Mouse (Mus musculus) MEL (cell line): Measurements from ENCODE around the gene Krtcap3. TPM values are rescaled to one million over a fixed set of nuclear protein-coding genes. Genes with fewer than 3 reads are reported as not detected.

Experiments
- DNase-seq: peaks from one replicate; pipeline ENCODE4 v3.0.0; 2011; ENCODE audit warnings: low read depth, low spot score
- H3K27ac ChIP-seq: 2 replicates; pipeline ENCODE4 v1.5.1; 2012; ENCODE audit warnings: low read depth, mild to moderate bottlenecking, control low read depth, low read length, moderate library complexity; ENCODE audit not compliant: control insufficient read depth
- H3K27me3 ChIP-seq, 2 experiments: fragments of 150-350 bp in 1 of 2; sonication (generic) in 1 of 2; 2 replicates each; pipeline ENCODE4 v1.6.1; 2012; ENCODE audit warnings: low read length in 2 of 2, mild to moderate bottlenecking in 2 of 2, improper control_type of control experiment in 1 of 2, moderate library complexity in 1 of 2; ENCODE audit not compliant: insufficient read depth in 2 of 2, control insufficient read depth in 1 of 2
- H3K36me3 ChIP-seq, 2 experiments: 2 replicates each; pipeline ENCODE4 v1.6.1; 2012 to 2014; ENCODE audit warnings: low read length in 2 of 2, improper control_type of control experiment in 1 of 2, inconsistent platforms in 1 of 2, mild to moderate bottlenecking in 1 of 2; ENCODE audit not compliant: insufficient read depth in 2 of 2, control insufficient read depth in 1 of 2
- H3K4me1 ChIP-seq, 2 experiments: fragments of 150-350 bp in 1 of 2; sonication (generic) in 1 of 2; 2 replicates each; pipeline ENCODE4 v1.6.1; 2012; ENCODE audit warnings: low read length in 2 of 2, improper control_type of control experiment in 1 of 2, mild to moderate bottlenecking in 1 of 2; ENCODE audit not compliant: insufficient read depth in 2 of 2, control insufficient read depth in 1 of 2
- H3K4me3 ChIP-seq, 2 experiments: fragments of 150-350 bp in 1 of 2; sonication (generic) in 1 of 2; 2 replicates each; pipeline ENCODE4 v1.5.1; 2012; ENCODE audit warnings: low read depth in 2 of 2, low read length in 2 of 2, mild to moderate bottlenecking in 2 of 2, moderate library complexity in 2 of 2, control low read depth in 1 of 2, improper control_type of control experiment in 1 of 2; ENCODE audit not compliant: control insufficient read depth in 1 of 2, insufficient read depth in 1 of 2
- H3K79me2 ChIP-seq: 2 replicates; pipeline ENCODE4 v1.6.1; 2012; ENCODE audit warnings: mild to moderate bottlenecking, low read length, moderate library complexity; ENCODE audit not compliant: control insufficient read depth, poor library complexity, insufficient read depth
- H3K9ac ChIP-seq: 2 replicates; pipeline ENCODE4 v1.6.1; 2012; ENCODE audit warnings: low read depth, mild to moderate bottlenecking, control low read depth, low read length, moderate library complexity; ENCODE audit not compliant: control insufficient read depth, poor library complexity, severe bottlenecking
- H3K9me3 ChIP-seq: fragments of 150-350 bp; sonication (generic); replicated peaks from 2 replicates; pipeline ENCODE4 v1.6.1; 2012; ENCODE audit warnings: mild to moderate bottlenecking, low read length, improper control_type of control experiment, moderate library complexity; ENCODE audit not compliant: insufficient read depth
- BHLHE40 ChIP-seq: IDR thresholded peaks from 2 replicates; pipeline ENCODE4 v1.6.1; 2012; ENCODE audit warnings: low read depth, mild to moderate bottlenecking, inconsistent platforms, low read length, improper control_type of control experiment, borderline replicate concordance
- CHD1 ChIP-seq: IDR thresholded peaks from 2 replicates; pipeline ENCODE4 v1.6.1; 2012; ENCODE audit warnings: low read depth, mild to moderate bottlenecking, inconsistent platforms, low read length, improper control_type of control experiment
- CHD2 ChIP-seq: IDR thresholded peaks from 2 replicates; pipeline ENCODE4 v1.6.1; 2011; ENCODE audit warnings: low read length, improper control_type of control experiment
- CTCF ChIP-seq, 3 experiments: IDR thresholded peaks in 2 of 3; conservative IDR thresholded peaks in 1 of 3; 2 replicates each; pipeline ENCODE4 v1.5.1; 2011 to 2012; ENCODE audit warnings: low read length in 3 of 3, low read depth in 2 of 3, mild to moderate bottlenecking in 2 of 3, improper control_type of control experiment in 1 of 3, inconsistent platforms in 1 of 3, mixed read lengths in 1 of 3, moderate library complexity in 1 of 3; ENCODE audit not compliant: control insufficient read depth in 1 of 3, insufficient read depth in 1 of 3, poor library complexity in 1 of 3, severe bottlenecking in 1 of 3
- E2F4 ChIP-seq: IDR thresholded peaks from 2 replicates; pipeline ENCODE4 v1.6.1; 2011; ENCODE audit warnings: low read depth, low read length, improper control_type of control experiment, borderline replicate concordance
- ELF1 ChIP-seq: IDR thresholded peaks from 2 replicates; pipeline ENCODE4 v1.6.1; 2014; ENCODE audit warnings: low read depth, mild to moderate bottlenecking, inconsistent platforms, low read length, improper control_type of control experiment, moderate library complexity
- EP300 ChIP-seq, 2 experiments: IDR thresholded peaks; 2 replicates each; pipeline ENCODE4 v1.6.1; 2011; ENCODE audit warnings: improper control_type of control experiment in 2 of 2, low read length in 2 of 2, low read depth in 1 of 2, mild to moderate bottlenecking in 1 of 2
- GATA1 ChIP-seq: IDR thresholded peaks from 2 replicates; pipeline ENCODE4 v1.6.1; 2011; ENCODE audit warnings: low read depth, low read length, improper control_type of control experiment
- HCFC1 ChIP-seq: IDR thresholded peaks from 2 replicates; pipeline ENCODE4 v1.6.1; 2012; ENCODE audit warnings: low read depth, mild to moderate bottlenecking, inconsistent platforms, low read length, improper control_type of control experiment, moderate library complexity
- JUND ChIP-seq: IDR thresholded peaks from 2 replicates; pipeline ENCODE4 v1.6.1; 2011; ENCODE audit warnings: low read depth, mild to moderate bottlenecking, improper control_type of control experiment, low read length
- MAFK ChIP-seq: IDR thresholded peaks from 2 replicates; pipeline ENCODE4 v1.6.1; 2011; ENCODE audit warnings: low read depth, mild to moderate bottlenecking, low read length, improper control_type of control experiment, borderline replicate concordance
- MAX ChIP-seq: IDR thresholded peaks from 2 replicates; pipeline ENCODE4 v1.6.1; 2011; ENCODE audit warnings: low read length, improper control_type of control experiment
- MAZ ChIP-seq: IDR thresholded peaks from 2 replicates; pipeline ENCODE4 v1.6.1; 2012; ENCODE audit warnings: low read depth, mild to moderate bottlenecking, inconsistent platforms, low read length, improper control_type of control experiment
- MEF2A ChIP-seq: IDR thresholded peaks from 2 replicates; pipeline ENCODE4 v1.6.1; 2014; ENCODE audit warnings: low read depth, mild to moderate bottlenecking, inconsistent platforms, low read length, improper control_type of control experiment; ENCODE audit not compliant: poor library complexity, insufficient replicate concordance, severe bottlenecking; ENCODE audit errors: extremely low read depth
- MXI1 ChIP-seq: IDR thresholded peaks from 2 replicates; pipeline ENCODE4 v1.6.1; 2011; ENCODE audit warnings: mild to moderate bottlenecking, low read depth, low read length, improper control_type of control experiment
- MYB ChIP-seq: IDR thresholded peaks from 2 replicates; pipeline ENCODE4 v1.6.1; 2011; ENCODE audit warnings: mild to moderate bottlenecking, low read depth, low read length, improper control_type of control experiment
- MYC ChIP-seq: IDR thresholded peaks from 2 replicates; pipeline ENCODE4 v1.6.1; 2011; ENCODE audit warnings: low read depth, mild to moderate bottlenecking, low read length, improper control_type of control experiment, moderate library complexity
- NELFE ChIP-seq: IDR thresholded peaks from 2 replicates; pipeline ENCODE4 v1.6.1; 2011; ENCODE audit warnings: low read depth, low read length, improper control_type of control experiment
- NRF1 ChIP-seq: IDR thresholded peaks from 2 replicates; pipeline ENCODE4 v1.6.1; 2014; ENCODE audit warnings: low read depth, mild to moderate bottlenecking, inconsistent platforms, low read length, improper control_type of control experiment, moderate library complexity; ENCODE audit not compliant: poor library complexity, insufficient read depth, severe bottlenecking
- POLR2A ChIP-seq, 2 experiments: IDR thresholded peaks; 2 replicates each; pipeline ENCODE4 v1.6.1; 2011 to 2012; ENCODE audit warnings: low read length in 2 of 2, mild to moderate bottlenecking in 2 of 2, control low read depth in 1 of 2, improper control_type of control experiment in 1 of 2, low read depth in 1 of 2, moderate library complexity in 1 of 2; ENCODE audit not compliant: control insufficient read depth in 1 of 2, insufficient read depth in 1 of 2, poor library complexity in 1 of 2
- POLR2AphosphoS5 ChIP-seq: IDR thresholded peaks from 2 replicates; pipeline ENCODE4 v1.6.1; 2012; ENCODE audit warnings: low read depth, borderline replicate concordance, mild to moderate bottlenecking, inconsistent platforms, low read length, moderate library complexity, mixed read lengths
- RAD21 ChIP-seq: IDR thresholded peaks from 2 replicates; pipeline ENCODE4 v1.6.1; 2011; ENCODE audit warnings: mild to moderate bottlenecking, low read depth, low read length, improper control_type of control experiment
- RCOR1 ChIP-seq: IDR thresholded peaks from 2 replicates; pipeline ENCODE4 v1.6.1; 2012; ENCODE audit warnings: low read depth, mild to moderate bottlenecking, inconsistent platforms, low read length, improper control_type of control experiment
- SIN3A ChIP-seq: IDR thresholded peaks from 2 replicates; pipeline ENCODE4 v1.6.1; 2012; ENCODE audit warnings: low read length, improper control_type of control experiment, inconsistent platforms
- SMC3 ChIP-seq: IDR thresholded peaks from 2 replicates; pipeline ENCODE4 v1.6.1; 2011; ENCODE audit warnings: low read depth, low read length, improper control_type of control experiment
- TAL1 ChIP-seq: IDR thresholded peaks from 2 replicates; pipeline ENCODE4 v1.6.1; 2012; ENCODE audit warnings: mild to moderate bottlenecking, inconsistent platforms, low read length, moderate library complexity, mixed read lengths
- TBP ChIP-seq: IDR thresholded peaks from 2 replicates; pipeline ENCODE4 v1.8.0; 2011; ENCODE audit warnings: low read depth, low read length, improper control_type of control experiment
- TCF12 ChIP-seq: IDR thresholded peaks from 2 replicates; pipeline ENCODE4 v1.6.1; 2014; ENCODE audit warnings: low read depth, mild to moderate bottlenecking, inconsistent platforms, low read length, improper control_type of control experiment, moderate library complexity
- UBTF ChIP-seq: IDR thresholded peaks from 2 replicates; pipeline ENCODE4 v1.6.1; 2012; ENCODE audit warnings: low read depth, mild to moderate bottlenecking, inconsistent platforms, low read length, improper control_type of control experiment, moderate library complexity, borderline replicate concordance; ENCODE audit not compliant: insufficient read depth
- USF1 ChIP-seq: IDR thresholded peaks from 2 replicates; pipeline ENCODE4 v1.6.1; 2014; ENCODE audit warnings: low read depth, mild to moderate bottlenecking, inconsistent platforms, low read length, improper control_type of control experiment, moderate library complexity
- USF2 ChIP-seq, 2 experiments: IDR thresholded peaks; 2 replicates each; pipeline ENCODE4 v1.6.1; 2011 to 2012; ENCODE audit warnings: improper control_type of control experiment in 2 of 2, low read length in 2 of 2, borderline replicate concordance in 1 of 2, inconsistent platforms in 1 of 2, low read depth in 1 of 2, mild to moderate bottlenecking in 1 of 2; ENCODE audit not compliant: insufficient read depth in 1 of 2
- ZC3H11A ChIP-seq: IDR thresholded peaks from 2 replicates; pipeline ENCODE4 v1.6.1; 2012; ENCODE audit warnings: low read depth, mild to moderate bottlenecking, inconsistent platforms, low read length, improper control_type of control experiment
- ZKSCAN1 ChIP-seq: IDR thresholded peaks from 2 replicates; pipeline ENCODE4 v1.6.1; 2012; ENCODE audit warnings: low read depth, mild to moderate bottlenecking, inconsistent platforms, low read length, improper control_type of control experiment, moderate library complexity
- ZMIZ1 ChIP-seq: IDR thresholded peaks from 2 replicates; pipeline ENCODE4 v1.6.1; 2012; ENCODE audit warnings: low read depth, mild to moderate bottlenecking, inconsistent platforms, low read length, improper control_type of control experiment, moderate library complexity
- ZNF384 ChIP-seq: IDR thresholded peaks from 2 replicates; pipeline ENCODE4 v1.6.1; 2012; ENCODE audit warnings: low read depth, mild to moderate bottlenecking, inconsistent platforms, low read length, improper control_type of control experiment
- polyA plus RNA-seq, 2 experiments: library from polyadenylated mRNA; stranded (reverse) in 1 of 2; unstranded in 1 of 2; fragments of >175 nt in 1 of 2; fragments of >200 nt in 1 of 2; gene quantifications; 2 replicates each; pipeline versions ENCODE4 v1.2.1 to v1.2.4; 2012; ENCODE audit warnings: low replicate concordance in 2 of 2, low read depth in 1 of 2; ENCODE audit not compliant: insufficient read length in 2 of 2, insufficient read depth in 1 of 2, missing spikeins in 1 of 2
- total RNA-seq: library from RNA; depleted of rRNA; stranded (reverse); fragments of 300-350 nt; gene quantifications from 2 replicates; pipeline ENCODE4 v1.2.3, GENCODE M21; 2012

Gene Krtcap3
- total and polyA plus RNA-seq, 3 experiments: 1.2 to 3.3 TPM; not detected in 1

DNA sequence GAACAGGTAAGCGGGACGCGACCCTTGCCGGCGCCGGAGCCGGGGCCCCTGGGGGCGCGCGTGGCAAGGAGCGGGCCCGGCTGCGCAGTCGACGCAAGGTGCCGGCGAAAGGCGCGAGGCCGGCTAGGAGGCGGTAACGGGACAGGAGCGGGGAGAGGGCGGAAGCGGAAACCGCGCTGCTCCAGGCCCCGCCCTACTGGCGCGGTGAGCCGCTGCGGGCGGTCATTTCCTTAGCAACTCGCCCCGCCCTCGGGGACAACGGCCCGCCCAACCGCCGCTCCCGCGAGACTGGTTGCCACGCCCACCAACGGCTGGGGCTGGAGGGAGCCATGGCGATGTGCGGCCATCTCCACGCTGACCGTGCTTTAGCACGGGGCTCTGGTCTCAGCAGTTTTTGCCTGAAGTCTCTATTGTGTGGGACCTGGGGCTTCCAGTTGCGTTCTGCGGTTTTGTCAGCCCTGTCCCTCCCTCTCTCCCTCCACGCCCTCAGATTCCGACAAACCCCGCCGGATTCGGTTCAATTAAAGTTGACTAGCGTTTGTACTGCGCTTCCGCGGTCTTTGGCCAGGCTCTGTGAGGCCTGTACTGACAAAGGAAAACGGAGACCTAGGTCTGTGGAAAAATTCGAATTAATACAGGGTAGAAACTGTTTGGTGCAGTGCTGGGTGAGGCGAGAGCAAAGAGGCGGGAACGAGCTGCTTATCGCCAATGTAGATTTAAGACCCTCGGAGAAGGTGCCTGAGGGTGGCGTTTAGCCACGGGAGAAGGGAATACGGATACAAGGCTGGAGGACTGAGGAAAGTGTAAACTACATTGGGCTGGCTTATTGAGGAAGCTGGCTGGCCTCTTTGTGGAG is 30.8 kb upstream of the Krtcap3 start, which contains the start of gene Ppm1g:
TSS of gene Ppm1g (minus strand) at position 240 of the 856 bp plus-strand sequence.
- peak; percentile 99 for DNase-seq
- H3K79me2 ChIP-seq: peaks cover 47% of the 10 kb centered on the region
- peak within 1 kb of the TSS; percentile 84 for H3K27ac ChIP-seq
- H3K36me3 ChIP-seq: peaks cover 12 to 33% of the 10 kb centered on the region in 2 experiments
- H3K9me3 ChIP-seq: no peaks in the 10 kb centered on the region
- no peaks in the 10 kb centered on the region for H3K27me3 ChIP-seq
- H3K9ac ChIP-seq: peak within 1 kb of the TSS; percentile 95
- peaks cover 8 to 15% of the 10 kb centered on the region in 2 experiments for H3K4me1 ChIP-seq
- H3K4me3 ChIP-seq: peak within 1 kb of the TSS; percentile 74
- TF ChIP-seq ZKSCAN1 (no peak), MAZ (peak; percentile 77), EP300 (IDR thresholded peaks at IDR 0.05; ENCODE audit: low read depth in 1 of 2, low read length in 2 of 2) (peak in 1 of 2 experiments; percentile 41; a peak in 2 of 4 replicates), RCOR1 (no peak), UBTF (0 out of 2 replicates have a peak, but pooled peaks have one; percentile 77), NELFE (peak; percentile 99), CHD1 (peak; percentile 10; the same call in 1 of the 2 replicates), POLR2AphosphoS5 (peak; percentile 23; the same call in 1 of the 2 replicates), GATA1 (peak; percentile 64), MAFK (no peak), CHD2 (peak; percentile 94), NRF1 (0 out of 2 replicates have a peak, but pooled peaks have one; percentile 36), CTCF (IDR thresholded peaks at IDR 0.05 in 2 of 3, conservative IDR thresholded peaks at IDR 0.05 in 1 of 3; ENCODE audit: control insufficient read depth in 1 of 3, insufficient read depth in 1 of 3, low read depth in 2 of 3, low read length in 3 of 3, poor library complexity in 1 of 3, severe bottlenecking in 1 of 3) (peak in 1 of 3 experiments; percentile 15; a peak in 1 of 6 replicates), TCF12 (peak; percentile 73), POLR2A (IDR thresholded peaks at IDR 0.05; ENCODE audit: control insufficient read depth in 1 of 2, insufficient read depth in 1 of 2, low read depth in 1 of 2, low read length in 2 of 2, poor library complexity in 1 of 2) (peak; percentile 82 to 99), SIN3A (peak; percentile 95), ZMIZ1 (peak; percentile 98), TAL1 (no peak), BHLHE40 (no peak), ELF1 (peak; percentile 90), MEF2A (no peak), HCFC1 (peak; percentile 88), USF2 (IDR thresholded peaks at IDR 0.05; ENCODE audit: borderline replicate concordance in 1 of 2, insufficient read depth in 1 of 2, low read depth in 1 of 2, low read length in 2 of 2) (no peak), ZNF384 (no peak; the same call in 1 of the 2 replicates), RAD21 (no peak), TBP (peak; percentile 76), MYC (peak; percentile 89; the same call in 1 of the 2 replicates), ZC3H11A (no peak), JUND (no peak), USF1 (peak; percentile 10), MXI1 (peak; percentile 88), SMC3 (no peak), MAX (peak; percentile 87), MYB (peak; percentile 85), E2F4 (peak; percentile 80)
